Mouse (Mus musculus): ENCODE measurements around the gene Fn1. TPM values are rescaled to one million over a fixed set of nuclear protein-coding genes. Genes with fewer than 3 reads are reported as not detected.

Fn1 gene
- total RNA-seq, 1 experiment from 2014 or later: 3.5 TPM

DNA sequence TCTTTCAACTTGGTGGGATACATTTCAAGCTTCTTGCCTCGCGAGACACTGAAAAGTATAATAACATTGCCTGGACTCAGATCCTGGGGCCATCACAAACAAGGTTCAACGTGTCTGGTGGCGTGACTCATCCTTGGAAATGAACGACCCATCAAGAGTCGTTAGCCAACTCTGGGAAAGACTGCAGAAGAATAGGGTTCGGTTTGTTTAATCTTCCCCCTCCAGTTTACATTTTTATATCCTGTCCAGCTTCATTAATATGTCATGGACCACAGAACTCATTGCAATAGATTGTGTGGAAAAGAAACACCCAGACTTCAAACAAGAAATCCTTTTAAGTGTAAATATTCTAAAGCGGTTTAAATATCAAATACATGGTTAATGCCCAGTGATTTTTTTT, 22.8 kb downstream of the Fn1 start:
- no peak for ATAC-seq (replicated peaks in 1 of 2; ENCODE audit: insufficient read depth in 1 of 2, low FRiP score in 2 of 2, low TSS enrichment in 1 of 2, low read depth in 1 of 2, poor library complexity in 2 of 2, severe bottlenecking in 2 of 2)

DNA sequence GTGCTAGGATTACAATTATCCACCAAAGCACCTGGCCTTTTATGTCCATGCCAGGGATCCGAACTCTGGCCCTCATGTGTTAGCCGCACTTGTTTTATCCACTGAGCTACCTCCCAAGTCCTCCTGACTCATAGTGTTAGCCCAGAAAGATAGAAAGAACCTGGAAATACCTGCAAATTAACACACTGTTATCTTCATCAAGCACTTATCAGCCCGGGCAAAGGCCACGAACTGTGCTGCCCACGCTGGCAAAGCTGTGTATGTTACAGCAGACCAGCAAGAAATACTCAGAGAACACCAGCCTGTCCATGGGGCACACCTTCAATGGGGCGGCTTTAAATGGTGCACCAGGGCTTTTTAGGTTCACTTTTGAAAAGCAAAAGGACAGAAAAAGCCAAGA, 29.4 kb downstream of the Fn1 start:
- no peak for ATAC-seq (replicated peaks in 1 of 2; ENCODE audit: insufficient read depth in 1 of 2, low FRiP score in 2 of 2, low TSS enrichment in 1 of 2, low read depth in 1 of 2, poor library complexity in 2 of 2, severe bottlenecking in 2 of 2)

GRCm38 (mm10) chr1:71621526-71621925, 31.5 kb downstream of the Fn1 start:
- peak; percentile 81 to 95 for ATAC-seq (replicated peaks in 1 of 2; ENCODE audit: insufficient read depth in 1 of 2, low FRiP score in 2 of 2, low TSS enrichment in 1 of 2, low read depth in 1 of 2, poor library complexity in 2 of 2, severe bottlenecking in 2 of 2)

DNA sequence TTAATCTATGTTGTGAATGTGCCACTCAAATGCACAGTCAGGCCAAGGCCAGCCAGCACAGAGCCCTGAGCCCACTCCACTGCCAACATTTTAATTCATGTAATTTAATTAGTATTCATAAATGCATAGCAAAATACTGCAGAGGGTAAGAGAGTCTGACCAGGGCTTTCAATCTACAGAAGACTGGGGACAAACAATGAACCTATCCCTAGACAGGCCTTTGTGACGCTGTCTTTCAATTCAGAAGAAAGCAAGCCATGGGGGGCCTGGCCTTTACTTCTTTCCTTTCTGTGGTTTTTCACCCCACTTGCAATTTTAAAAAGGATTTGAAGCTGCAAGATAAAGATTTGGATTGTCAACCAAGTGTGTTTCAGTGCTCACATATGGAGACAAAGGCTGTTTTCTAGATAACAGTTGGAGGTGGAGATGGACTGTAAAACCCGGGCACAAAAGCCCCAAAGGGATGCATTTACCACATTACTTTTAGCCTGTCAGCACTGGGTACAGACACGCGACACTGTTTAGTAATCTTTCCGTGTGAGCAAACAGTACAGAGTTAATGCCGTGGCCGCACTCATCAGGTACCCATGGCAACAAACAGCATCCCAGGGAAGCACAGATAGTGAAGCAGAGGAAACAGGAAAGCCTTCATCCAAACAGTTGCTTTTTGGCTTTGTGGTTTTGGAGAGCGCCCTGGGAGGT, 38.3 kb downstream of the Fn1 start:
- no peak for ATAC-seq (replicated peaks in 1 of 2; ENCODE audit: insufficient read depth in 1 of 2, low FRiP score in 2 of 2, low TSS enrichment in 1 of 2, low read depth in 1 of 2, poor library complexity in 2 of 2, severe bottlenecking in 2 of 2)

DNA sequence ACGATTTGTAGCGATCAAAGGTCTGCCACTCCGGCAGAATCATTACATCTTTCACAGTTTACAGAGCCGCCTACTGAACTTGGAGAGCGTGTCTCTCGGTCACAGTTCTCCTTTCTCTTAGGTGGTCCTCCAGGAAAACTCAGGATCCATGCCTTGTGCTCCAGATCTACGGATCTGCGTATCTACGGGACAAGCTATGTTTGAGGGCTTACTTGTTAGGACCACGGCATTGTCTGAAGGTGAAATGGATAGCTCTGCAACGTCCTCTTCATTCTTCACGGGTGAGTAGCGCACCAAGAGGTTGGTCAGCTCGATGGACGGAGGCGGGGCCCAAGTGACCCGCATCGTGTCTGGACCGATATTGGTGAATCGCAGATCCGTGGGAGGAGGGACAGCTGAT, 40.7 kb downstream of the Fn1 start:
- ATAC-seq (replicated peaks in 1 of 2; ENCODE audit: insufficient read depth in 1 of 2, low FRiP score in 2 of 2, low TSS enrichment in 1 of 2, low read depth in 1 of 2, poor library complexity in 2 of 2, severe bottlenecking in 2 of 2): no peak

GRCm38 (mm10) chr1:71609916-71610315, 43.1 kb downstream of the Fn1 start:
- no peak for ATAC-seq (replicated peaks in 1 of 2; ENCODE audit: insufficient read depth in 1 of 2, low FRiP score in 2 of 2, low TSS enrichment in 1 of 2, low read depth in 1 of 2, poor library complexity in 2 of 2, severe bottlenecking in 2 of 2)

- no peak for ATAC-seq (replicated peaks in 1 of 2; ENCODE audit: insufficient read depth in 1 of 2, low FRiP score in 2 of 2, low TSS enrichment in 1 of 2, low read depth in 1 of 2, poor library complexity in 2 of 2, severe bottlenecking in 2 of 2)
These were observed 43.8 kb downstream of the Fn1 start for GRCm38 (mm10) chr1:71609057-71609775.

GRCm38 (mm10) chr1:71606600-71607325, 46.2 kb downstream of the Fn1 start:
- no peak for ATAC-seq (replicated peaks in 1 of 2; ENCODE audit: insufficient read depth in 1 of 2, low FRiP score in 2 of 2, low TSS enrichment in 1 of 2, low read depth in 1 of 2, poor library complexity in 2 of 2, severe bottlenecking in 2 of 2)

DNA sequence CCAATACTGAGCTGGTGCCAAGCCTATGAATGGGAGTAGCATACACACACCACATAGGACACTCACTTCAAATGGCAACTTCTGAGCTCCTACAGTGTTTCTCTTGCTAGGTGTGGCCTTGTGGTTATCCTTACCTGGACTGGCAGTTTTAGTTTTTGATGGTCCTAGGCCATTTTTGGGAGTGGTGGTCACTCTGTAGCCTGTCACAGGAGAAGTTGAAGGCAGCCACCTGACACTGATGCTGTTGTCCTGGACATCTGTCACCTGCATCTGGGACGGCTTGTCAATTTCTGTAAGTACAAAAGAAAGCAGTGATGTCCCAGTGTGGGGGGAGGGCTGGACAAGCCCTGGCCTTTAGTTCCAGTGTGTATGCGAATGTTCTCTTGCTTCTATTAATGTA, 47.2 kb downstream of the Fn1 start:
- no peak for ATAC-seq (replicated peaks in 1 of 2; ENCODE audit: insufficient read depth in 1 of 2, low FRiP score in 2 of 2, low TSS enrichment in 1 of 2, low read depth in 1 of 2, poor library complexity in 2 of 2, severe bottlenecking in 2 of 2)

DNA sequence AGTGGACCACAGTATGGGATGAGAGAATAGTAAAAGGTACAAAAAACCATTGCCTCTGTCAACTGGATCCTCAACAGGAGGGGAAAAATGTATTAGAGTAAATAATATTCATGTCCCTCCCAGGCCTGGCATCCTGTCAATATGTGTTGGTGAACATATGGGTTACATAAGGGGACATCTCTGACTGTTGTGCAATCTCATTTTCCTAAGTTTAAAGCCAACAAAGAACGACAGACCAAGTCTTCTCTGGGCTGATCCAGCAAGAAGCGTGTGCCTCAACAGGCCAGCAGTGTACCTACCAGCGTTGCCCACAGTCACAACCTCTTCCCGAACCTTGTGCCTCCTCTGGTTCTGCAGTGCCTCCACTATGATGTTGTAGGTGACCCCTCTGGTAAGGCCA, 57.6 kb downstream of the Fn1 start:
- no peak for ATAC-seq (replicated peaks in 1 of 2; ENCODE audit: insufficient read depth in 1 of 2, low FRiP score in 2 of 2, low TSS enrichment in 1 of 2, low read depth in 1 of 2, poor library complexity in 2 of 2, severe bottlenecking in 2 of 2)

DNA sequence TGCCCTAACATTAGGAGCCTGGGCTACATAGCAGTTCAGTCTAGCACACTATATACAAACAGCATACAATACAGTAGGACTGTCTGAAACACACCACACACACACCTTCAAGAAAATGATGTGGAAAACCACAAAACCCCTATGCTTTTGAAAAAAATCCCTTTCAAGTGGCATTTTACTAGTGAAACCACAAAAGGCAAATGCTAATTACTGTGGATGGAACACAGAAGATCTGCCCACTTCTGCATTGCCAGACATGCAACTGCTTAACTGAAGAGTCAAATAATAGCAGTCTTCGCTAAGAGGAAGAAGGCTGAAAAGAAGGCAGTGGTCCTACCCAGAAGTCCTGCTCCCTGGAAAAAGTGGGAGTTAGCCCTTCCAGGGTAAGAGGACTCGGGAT, 58.7 kb downstream of the Fn1 start:
- ATAC-seq (replicated peaks in 1 of 2; ENCODE audit: insufficient read depth in 1 of 2, low FRiP score in 2 of 2, low TSS enrichment in 1 of 2, low read depth in 1 of 2, poor library complexity in 2 of 2, severe bottlenecking in 2 of 2): peak in 1 of 2 experiments; percentile 32; a peak in 2 of 4 replicates

DNA sequence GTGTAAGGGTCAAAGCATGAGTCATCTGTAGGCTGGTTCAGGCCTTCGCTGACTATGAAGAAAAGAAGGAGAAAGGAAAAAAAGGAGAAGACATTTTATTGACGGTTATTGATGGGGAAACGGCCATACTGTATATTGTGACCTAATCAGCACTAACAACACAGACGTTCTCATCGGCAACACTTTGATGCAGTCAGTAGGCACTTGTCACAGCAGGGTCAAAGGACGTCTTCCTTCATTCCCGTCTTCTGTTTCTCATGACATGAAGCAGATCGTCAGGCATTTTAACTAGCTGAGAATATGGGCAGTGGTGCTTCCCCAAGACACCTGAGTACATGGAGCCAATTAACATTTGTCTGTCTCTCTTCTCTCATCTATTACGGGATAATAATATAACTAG, 59.8 kb downstream of the Fn1 start:
- no peak for ATAC-seq (replicated peaks in 1 of 2; ENCODE audit: insufficient read depth in 1 of 2, low FRiP score in 2 of 2, low TSS enrichment in 1 of 2, low read depth in 1 of 2, poor library complexity in 2 of 2, severe bottlenecking in 2 of 2)

DNA sequence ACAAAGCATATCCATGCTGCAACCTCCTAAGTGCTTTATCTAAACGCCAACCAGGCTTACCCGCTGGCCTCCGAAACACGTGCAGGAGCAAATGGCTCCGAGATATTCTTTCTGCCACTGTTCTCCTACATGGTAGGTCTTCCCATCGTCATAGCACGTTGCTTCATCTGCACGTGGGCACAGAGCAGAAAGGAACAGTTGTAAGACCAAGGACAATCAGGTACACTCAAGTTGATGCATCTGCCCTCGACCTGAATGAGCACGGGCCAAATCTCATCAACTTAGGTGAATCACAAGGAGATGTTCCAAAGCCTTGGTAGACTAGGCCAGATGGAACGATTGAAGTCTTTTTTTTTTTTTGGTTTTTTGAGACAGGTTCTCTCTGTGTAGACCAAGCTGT, 63.0 kb downstream of the Fn1 start:
- ATAC-seq (replicated peaks in 1 of 2; ENCODE audit: insufficient read depth in 1 of 2, low FRiP score in 2 of 2, low TSS enrichment in 1 of 2, low read depth in 1 of 2, poor library complexity in 2 of 2, severe bottlenecking in 2 of 2): no peak

GRCm38 (mm10) chr1:71586658-71587057, 66.3 kb downstream of the Fn1 start:
- no peak for ATAC-seq (replicated peaks in 1 of 2; ENCODE audit: insufficient read depth in 1 of 2, low FRiP score in 2 of 2, low TSS enrichment in 1 of 2, low read depth in 1 of 2, poor library complexity in 2 of 2, severe bottlenecking in 2 of 2)

- ATAC-seq (replicated peaks in 1 of 2; ENCODE audit: insufficient read depth in 1 of 2, low FRiP score in 2 of 2, low TSS enrichment in 1 of 2, low read depth in 1 of 2, poor library complexity in 2 of 2, severe bottlenecking in 2 of 2): no peak
These were observed 69.1 kb downstream of the Fn1 start for GRCm38 (mm10) chr1:71583900-71584299.

- no peak for ATAC-seq (replicated peaks in 1 of 2; ENCODE audit: insufficient read depth in 1 of 2, low FRiP score in 2 of 2, low TSS enrichment in 1 of 2, low read depth in 1 of 2, poor library complexity in 2 of 2, severe bottlenecking in 2 of 2)
These were observed 69.7 kb downstream of the Fn1 start for GRCm38 (mm10) chr1:71583302-71583701.

GRCm38 (mm10) chr1:71580408-71580807, 72.6 kb downstream of the Fn1 start:
- ATAC-seq (replicated peaks in 1 of 2; ENCODE audit: insufficient read depth in 1 of 2, low FRiP score in 2 of 2, low TSS enrichment in 1 of 2, low read depth in 1 of 2, poor library complexity in 2 of 2, severe bottlenecking in 2 of 2): no peak

DNA sequence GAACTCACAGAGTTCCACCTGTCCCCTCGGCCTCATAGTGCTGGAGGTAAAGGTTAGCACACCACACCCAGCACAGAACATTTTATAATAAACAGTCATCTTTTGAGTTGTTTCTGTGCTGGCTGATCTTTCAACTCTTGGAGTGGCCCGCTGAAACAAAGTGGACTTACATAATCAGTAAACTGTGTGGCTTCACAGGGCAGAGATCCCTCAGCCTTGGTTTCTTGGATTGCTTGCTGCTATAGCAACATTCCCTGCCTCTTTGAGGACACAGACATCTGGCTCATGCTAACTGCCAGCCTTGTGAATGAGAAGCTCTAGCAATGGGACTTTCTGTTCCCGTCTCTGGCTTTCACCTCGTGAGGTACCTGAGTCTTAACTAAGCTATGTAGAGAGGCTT, 73.5 kb downstream of the Fn1 start:
- ATAC-seq (replicated peaks in 1 of 2; ENCODE audit: insufficient read depth in 1 of 2, low FRiP score in 2 of 2, low TSS enrichment in 1 of 2, low read depth in 1 of 2, poor library complexity in 2 of 2, severe bottlenecking in 2 of 2): no peak

Data from hematopoietic stem cell, adult 5-6 weeks (primary cell).